Mouse (Mus musculus) thymus, adult 2 months (tissue): ENCODE measurements around the gene Mepe.

ENCODE experiments used
- CTCF ChIP-seq: fragments of 200-500 bp; IDR thresholded peaks from 2 replicates; pipeline ENCODE4 v1.5.1; 2012; ENCODE audit warnings: mild to moderate bottlenecking, control low read depth, low read length, moderate library complexity, borderline replicate concordance; ENCODE audit not compliant: control insufficient read depth, poor library complexity, insufficient read depth; ENCODE audit errors: extremely low read depth
- POLR2A ChIP-seq: fragments of 200-500 bp; IDR thresholded peaks from 2 replicates; pipeline ENCODE4 v1.6.1; 2012; ENCODE audit warnings: mild to moderate bottlenecking, low read length, control low read depth, moderate library complexity; ENCODE audit not compliant: control insufficient read depth, poor library complexity, insufficient read depth; ENCODE audit errors: extremely low read depth

DNA sequence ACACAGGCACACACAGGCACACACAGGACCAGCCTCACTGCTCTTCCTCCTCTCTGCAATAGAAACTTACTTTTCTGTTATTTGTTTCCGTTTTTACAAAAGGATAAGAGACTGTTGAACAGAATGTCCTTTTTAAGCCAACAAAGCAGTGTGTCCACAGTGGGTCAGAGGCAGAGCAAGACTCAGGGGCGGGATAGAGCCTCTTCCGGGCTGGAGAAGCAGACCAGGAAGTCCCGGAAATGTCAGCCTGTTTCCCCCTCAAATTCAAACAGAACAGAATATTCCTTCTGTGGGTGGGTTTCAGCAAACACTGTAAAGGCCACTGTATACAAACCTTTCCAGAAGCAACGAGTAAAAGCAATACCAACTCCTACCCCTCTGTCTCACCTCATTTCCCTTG is 26.7 kb downstream of the Mepe start:
- TF ChIP-seq POLR2A: no peak
- TF ChIP-seq CTCF: no peak
